Mouse (Mus musculus): ENCODE measurements around the gene Ccl22. TPM values are rescaled to one million over a fixed set of nuclear protein-coding genes. Genes with fewer than 3 reads are reported as not detected.
A peak's percentile ranks its signal among the peaks of the same experiment; 100 is the strongest.

Ccl22 gene
- polyA plus RNA-seq, 1 experiment, result not detected

DNA sequence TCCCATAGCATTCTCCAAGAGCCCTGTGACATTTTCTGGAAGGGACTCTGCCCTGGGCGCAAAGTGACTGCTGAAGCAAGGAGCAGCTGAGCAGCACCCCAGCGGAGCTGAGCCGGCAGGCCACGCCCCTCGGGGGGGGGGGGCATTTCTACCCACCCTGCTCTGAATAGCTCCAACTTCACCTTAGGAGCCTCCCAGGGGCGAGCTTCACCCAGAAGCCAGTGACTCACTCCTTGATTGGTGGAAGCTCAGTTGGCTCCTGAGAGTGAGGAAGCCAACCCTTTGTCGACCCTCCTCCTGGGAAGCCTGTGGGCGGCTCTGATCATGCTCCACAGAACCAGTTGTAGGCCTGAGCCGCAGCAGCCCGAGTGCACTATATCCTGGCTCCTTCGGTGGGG, 36.4 kb downstream of the Ccl22 start:
- Histone ChIP-seq H3K27me3 (ENCODE audit: control insufficient read depth, insufficient read depth, insufficient read length) (no peaks in the 10 kb centered on the region), H3K36me3 (ENCODE audit: control insufficient read depth, insufficient read depth) (no peaks in the 10 kb centered on the region), H3K4me2 (ENCODE audit: low read depth) (no peak overlapping the region), H3K79me2 (ENCODE audit: control insufficient read depth, insufficient read depth) (no peaks in the 10 kb centered on the region), H3ac (ENCODE audit: control insufficient read depth, insufficient read length) (no peak overlapping the region), H3K4me3 (no peak overlapping the region)
- no peak for TF ChIP-seq CEBPB (IDR thresholded peaks at IDR 0.05; ENCODE audit: insufficient read depth, poor library complexity, severe bottlenecking)
- no peak for TF ChIP-seq TCF12 (IDR thresholded peaks at IDR 0.05; ENCODE audit: insufficient read depth, poor library complexity, severe bottlenecking)
- TF ChIP-seq E2F4 (IDR thresholded peaks at IDR 0.05; ENCODE audit: insufficient read depth), result no peak
- no peak for TF ChIP-seq MAX (IDR thresholded peaks at IDR 0.05; ENCODE audit: low read depth)

DNA sequence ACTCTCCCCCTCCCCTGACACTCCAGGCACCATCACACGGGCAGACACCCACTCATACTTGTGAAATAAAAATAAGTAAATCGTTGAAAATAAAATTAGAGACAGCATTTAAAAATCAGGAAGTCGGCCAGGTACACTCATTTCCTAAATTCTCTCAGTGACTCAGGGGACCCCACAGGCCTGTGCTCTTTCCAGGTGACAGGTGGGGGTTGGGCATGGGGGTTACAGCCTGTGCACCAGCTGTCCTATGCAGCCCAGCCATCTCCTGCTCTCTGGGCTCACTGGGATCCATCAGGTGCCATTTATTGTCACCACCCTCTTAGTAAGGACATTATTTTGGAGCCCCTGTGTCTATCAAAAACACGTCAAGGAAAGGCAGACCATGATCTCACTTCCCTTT, 38.5 kb downstream of the Ccl22 start:
- Histone ChIP-seq H3K36me3 (ENCODE audit: control insufficient read depth, insufficient read depth) (no peaks in the 10 kb centered on the region), H3K79me2 (ENCODE audit: control insufficient read depth, insufficient read depth) (no peaks in the 10 kb centered on the region), H3K4me2 (ENCODE audit: low read depth) (no peak overlapping the region), H3ac (ENCODE audit: control insufficient read depth, insufficient read length) (no peak overlapping the region), H3K27me3 (ENCODE audit: control insufficient read depth, insufficient read depth, insufficient read length) (no peaks in the 10 kb centered on the region), H3K4me3 (no peak overlapping the region)
- TF ChIP-seq REST (IDR thresholded peaks at IDR 0.05; ENCODE audit: insufficient read depth, insufficient read length), result no peak
- TF ChIP-seq POLR2A (IDR thresholded peaks at IDR 0.05; ENCODE audit: insufficient read length, low read depth), result no peak
- TF ChIP-seq TCF3 (IDR thresholded peaks at IDR 0.05; ENCODE audit: insufficient read length, low read depth), result no peak
- no peak for TF ChIP-seq TCF12 (IDR thresholded peaks at IDR 0.05; ENCODE audit: insufficient read depth, poor library complexity, severe bottlenecking)

DNA sequence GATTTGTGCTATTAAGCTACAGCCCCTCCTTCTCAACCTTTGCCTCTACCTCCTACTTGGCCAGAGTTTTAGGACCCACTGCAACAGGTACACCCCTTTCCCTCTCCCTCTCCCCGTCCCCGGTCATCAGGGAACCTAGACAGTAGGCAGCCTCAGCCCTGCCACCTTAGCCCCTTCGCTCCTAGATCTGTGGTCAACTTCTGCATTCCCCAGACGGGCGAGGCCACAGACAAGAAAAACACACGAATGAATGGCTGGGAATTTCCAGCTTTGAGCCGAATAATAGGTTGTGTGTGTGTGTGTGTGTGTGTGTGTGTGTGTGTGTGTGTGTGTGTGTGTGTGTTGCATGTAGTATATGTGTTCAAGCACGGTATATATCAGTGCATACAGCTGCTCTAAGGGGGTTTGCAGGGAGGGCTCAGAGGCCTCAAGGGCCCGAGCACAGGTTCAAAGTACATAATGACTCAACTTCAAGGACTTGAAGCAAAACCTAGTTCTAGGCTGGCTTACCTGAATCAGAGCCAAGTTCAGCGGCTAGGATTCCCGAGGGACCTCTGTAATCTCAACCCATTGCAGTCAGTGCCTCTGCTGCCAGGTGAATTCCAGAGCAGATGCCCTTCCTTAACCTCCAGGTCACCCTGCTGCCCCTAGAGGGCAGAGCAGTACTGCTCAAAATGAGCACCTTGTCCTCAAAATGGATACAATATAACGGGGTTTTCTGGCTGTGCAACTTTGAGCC, 40.0 kb downstream of the Ccl22 start:
- Histone ChIP-seq H3ac (ENCODE audit: control insufficient read depth, insufficient read length) (no peak overlapping the region), H3K4me2 (ENCODE audit: low read depth) (peak overlapping the region; percentile 4), H3K27me3 (ENCODE audit: control insufficient read depth, insufficient read depth, insufficient read length) (no peaks in the 10 kb centered on the region), H3K36me3 (ENCODE audit: control insufficient read depth, insufficient read depth) (no peaks in the 10 kb centered on the region), H3K79me2 (ENCODE audit: control insufficient read depth, insufficient read depth) (no peaks in the 10 kb centered on the region), H3K4me3 (no peak overlapping the region)
- TF ChIP-seq E2F4 (IDR thresholded peaks at IDR 0.05; ENCODE audit: insufficient read depth) (no peak), USF1 (IDR thresholded peaks at IDR 0.05; ENCODE audit: low read depth) (no peak), MYOD1 (IDR thresholded peaks at IDR 0.05; ENCODE audit: control insufficient read depth in 1 of 3, insufficient read length in 2 of 3, low read depth in 2 of 3) (no peak), REST (IDR thresholded peaks at IDR 0.05; ENCODE audit: insufficient read depth, insufficient read length) (no peak), TCF3 (IDR thresholded peaks at IDR 0.05; ENCODE audit: insufficient read length, low read depth) (no peak), MAX (IDR thresholded peaks at IDR 0.05; ENCODE audit: low read depth) (no peak), POLR2A (IDR thresholded peaks at IDR 0.05; ENCODE audit: insufficient read length, low read depth) (no peak), POLR2AphosphoS2 (IDR thresholded peaks at IDR 0.05; ENCODE audit: insufficient read length, low read depth) (no peak), MYOG (IDR thresholded peaks at IDR 0.05; ENCODE audit: control insufficient read depth in 1 of 3, insufficient read depth in 1 of 3, insufficient read length in 2 of 3, low read depth in 2 of 3) (no peak)

DNA sequence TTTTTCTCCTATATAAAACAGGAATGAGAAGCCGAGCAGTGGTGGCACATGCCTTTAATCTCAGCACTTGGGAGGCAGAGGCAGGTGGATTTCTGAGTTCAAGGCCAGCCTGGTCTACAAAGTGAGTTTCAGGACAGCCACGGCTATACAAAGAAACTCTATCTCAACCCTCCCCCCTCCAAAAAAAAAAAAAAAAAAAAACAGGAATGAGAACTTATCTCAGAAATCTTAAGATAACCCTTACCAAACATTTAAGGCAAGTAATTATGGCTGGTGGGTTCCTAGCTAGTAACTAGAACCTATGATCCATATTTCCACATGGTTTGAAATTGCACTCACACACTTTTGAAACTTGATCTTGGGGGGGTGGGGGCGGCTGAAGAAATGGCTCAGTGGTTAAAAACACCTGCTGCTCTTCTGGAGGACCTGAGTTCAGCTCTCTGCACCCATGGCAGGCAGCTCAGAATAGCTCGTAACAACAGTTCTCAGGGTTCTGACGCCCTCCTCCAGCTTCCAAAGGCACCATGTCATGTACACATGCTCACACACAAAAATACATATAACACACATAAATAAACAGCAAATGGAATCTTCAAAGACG, 40.7 kb downstream of the Ccl22 start:
- peak overlapping the region; percentile 21 for H3K4me2 ChIP-seq (ENCODE audit: low read depth)
- no peak overlapping the region for H3ac ChIP-seq (ENCODE audit: control insufficient read depth, insufficient read length)
- H3K4me3 ChIP-seq, result no peak overlapping the region
- H3K79me2 ChIP-seq (ENCODE audit: control insufficient read depth, insufficient read depth), result no peaks in the 10 kb centered on the region
- no peaks in the 10 kb centered on the region for H3K36me3 ChIP-seq (ENCODE audit: control insufficient read depth, insufficient read depth)
- TF ChIP-seq REST (IDR thresholded peaks at IDR 0.05; ENCODE audit: insufficient read depth, insufficient read length) (no peak), E2F4 (IDR thresholded peaks at IDR 0.05; ENCODE audit: insufficient read depth) (no peak), SRF (IDR thresholded peaks at IDR 0.05; ENCODE audit: control insufficient read depth, insufficient read length, low read depth) (no peak), MYOG (IDR thresholded peaks at IDR 0.05; ENCODE audit: control insufficient read depth in 1 of 3, insufficient read depth in 1 of 3, insufficient read length in 2 of 3, low read depth in 2 of 3) (peak in 1 of 3 experiments; percentile 45), MYOD1 (IDR thresholded peaks at IDR 0.05; ENCODE audit: control insufficient read depth in 1 of 3, insufficient read length in 2 of 3, low read depth in 2 of 3) (peak in 2 of 3 experiments; percentile 42 to 51)
- H3K27me3 ChIP-seq (ENCODE audit: control insufficient read depth, insufficient read depth, insufficient read length), result no peaks in the 10 kb centered on the region

- H3K27me3 ChIP-seq (ENCODE audit: control insufficient read depth, insufficient read depth, insufficient read length), result no peaks in the 10 kb centered on the region
- TF ChIP-seq CEBPB (IDR thresholded peaks at IDR 0.05; ENCODE audit: insufficient read depth, poor library complexity, severe bottlenecking), result no peak
- TF ChIP-seq E2F4 (IDR thresholded peaks at IDR 0.05; ENCODE audit: insufficient read depth), result no peak
- no peak for TF ChIP-seq MYOG (IDR thresholded peaks at IDR 0.05; ENCODE audit: control insufficient read depth in 1 of 3, insufficient read depth in 1 of 3, insufficient read length in 2 of 3, low read depth in 2 of 3)
- no peak for TF ChIP-seq POLR2AphosphoS2 (IDR thresholded peaks at IDR 0.05; ENCODE audit: insufficient read length, low read depth)
- no peak for TF ChIP-seq REST (IDR thresholded peaks at IDR 0.05; ENCODE audit: insufficient read depth, insufficient read length)
- no peak for TF ChIP-seq MAX (IDR thresholded peaks at IDR 0.05; ENCODE audit: low read depth)
- TF ChIP-seq USF1 (IDR thresholded peaks at IDR 0.05; ENCODE audit: low read depth), result peak; percentile 66
- no peak overlapping the region for H3ac ChIP-seq (ENCODE audit: control insufficient read depth, insufficient read length)
- H3K4me3 ChIP-seq, result no peak overlapping the region
- no peaks in the 10 kb centered on the region for H3K36me3 ChIP-seq (ENCODE audit: control insufficient read depth, insufficient read depth)
- H3K79me2 ChIP-seq (ENCODE audit: control insufficient read depth, insufficient read depth), result no peaks in the 10 kb centered on the region
- peak overlapping the region; percentile 59 for H3K4me2 ChIP-seq (ENCODE audit: low read depth)
These were observed 42.4 kb downstream of the Ccl22 start for GRCm38 (mm10) chr8:94787524-94788501.
